23 mouse cellular contexts compared by ENCODE assay signal in the genomic region with DNA sequence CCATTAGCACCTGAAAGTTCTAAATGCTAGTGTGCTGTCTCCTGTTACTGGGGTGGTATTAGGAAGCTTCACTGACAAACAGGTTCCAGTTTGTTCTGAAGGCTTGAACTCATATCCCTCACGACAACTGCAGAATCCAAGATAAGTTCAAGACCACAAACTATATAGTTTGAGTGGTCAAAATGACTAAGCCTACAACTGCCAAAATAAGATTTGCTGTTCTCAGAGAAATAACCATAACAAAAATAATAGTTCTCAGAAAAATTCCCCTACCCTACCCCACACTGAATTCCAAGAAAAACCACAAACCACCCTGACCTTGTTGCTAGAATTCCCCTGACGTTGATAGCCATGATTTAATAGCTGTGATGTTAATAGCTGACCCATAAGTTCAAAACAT. TPM values are rescaled to one million over a fixed set of nuclear protein-coding genes. Genes with fewer than 3 reads are reported as not detected.
A peak's percentile ranks its signal among the peaks of the same experiment; 100 is the strongest.
DNase-seq lines count a peak whose midpoint lies in the region; ATAC-seq lines count a peak whose summit lies in the region.
"Had no signal": no experiment of that assay in that cellular context is flagged by ENCODE, and none has a peak within 500 bp of the region (broad histone marks: within the 10 kb centered on the region; RNA-seq: fewer than 3 reads in every experiment).

No protein-coding gene starts in this region.

- no peak overlapping the region for H3K4me3 ChIP-seq in lung, embryonic 15.5 days
- H3K4me3 ChIP-seq: embryonic facial prominence, embryonic 10.5 days; embryonic facial prominence, embryonic 13.5 days; erythroblast, embryonic 14.5 days; forebrain, embryonic 12.5 days; forebrain, embryonic 15.5 days; heart, adult 2 months; heart, embryonic 10.5 days; heart, embryonic 13.5 days; hindbrain, embryonic 12.5 days; hindbrain, embryonic 15.5 days had no signal

- no peaks in the 10 kb centered on the region for H3K27me3 ChIP-seq in lung, embryonic 15.5 days
- H3K27me3 ChIP-seq: embryonic facial prominence, embryonic 13.5 days; forebrain, embryonic 12.5 days; forebrain, embryonic 15.5 days; heart, embryonic 13.5 days; hindbrain, embryonic 12.5 days; hindbrain, embryonic 15.5 days; Patski had no signal

- H3K36me3 ChIP-seq in lung, embryonic 15.5 days = no peaks in the 10 kb centered on the region
- H3K36me3 ChIP-seq: embryonic facial prominence, embryonic 10.5 days; embryonic facial prominence, embryonic 13.5 days; forebrain, embryonic 12.5 days; forebrain, embryonic 15.5 days; heart, embryonic 10.5 days; heart, embryonic 13.5 days; hindbrain, embryonic 12.5 days; hindbrain, embryonic 15.5 days had no signal

- no peak overlapping the region for H3K9ac ChIP-seq in lung, embryonic 15.5 days
- H3K9ac ChIP-seq: embryonic facial prominence, embryonic 13.5 days; forebrain, embryonic 12.5 days; forebrain, embryonic 15.5 days; heart, embryonic 13.5 days; hindbrain, embryonic 12.5 days; hindbrain, embryonic 15.5 days had no signal

- no peak for ATAC-seq in lung, embryonic 15.5 days (ENCODE audit: borderline replicate concordance, extremely low read depth, low FRiP score, low TSS enrichment)
- ATAC-seq: forebrain, embryonic 15.5 days; Patski had no signal

- H3K4me1 ChIP-seq in lung, embryonic 15.5 days = no peaks in the 10 kb centered on the region
- H3K4me1 ChIP-seq: embryonic facial prominence, embryonic 10.5 days; embryonic facial prominence, embryonic 13.5 days; forebrain, embryonic 12.5 days; forebrain, embryonic 15.5 days; heart, embryonic 10.5 days; hindbrain, embryonic 12.5 days; hindbrain, embryonic 15.5 days had no signal

- no peaks in the 10 kb centered on the region for H3K9me3 ChIP-seq in lung, embryonic 15.5 days
- H3K9me3 ChIP-seq: embryonic facial prominence, embryonic 10.5 days; embryonic facial prominence, embryonic 13.5 days; forebrain, embryonic 12.5 days; forebrain, embryonic 15.5 days; heart, embryonic 10.5 days; heart, embryonic 13.5 days; hindbrain, embryonic 12.5 days; hindbrain, embryonic 15.5 days had no signal

- H3K27ac ChIP-seq in lung, embryonic 15.5 days = 0 out of 2 replicates have a peak overlapping the region, but pooled peaks have one; percentile 82
- H3K27ac ChIP-seq: embryonic facial prominence, embryonic 10.5 days; embryonic facial prominence, embryonic 13.5 days; forebrain, embryonic 12.5 days; forebrain, embryonic 15.5 days; heart, adult 2 months; heart, embryonic 10.5 days; heart, embryonic 13.5 days; hindbrain, embryonic 12.5 days; hindbrain, embryonic 15.5 days had no signal

- WGBS in lung, embryonic 15.5 days = 57% methylated on average over 2 of the region's 2 CpGs

- no peak for DNase-seq in lung, postnatal 25 days (ENCODE audit: low spot score)
- peak; percentile 49 for DNase-seq in 3T3-L1 (ENCODE audit: low read depth, low spot score)
- DNase-seq in 416B (ENCODE audit: low read depth) = peak; percentile 11
- DNase-seq in MEL-GATA-1-ER (ENCODE audit: extremely low read depth, low read depth) = peak; percentile 81
- no peak for DNase-seq in cerebellum, adult 11-12 months
- DNase-seq: B cell, adult 2 months; cerebellum, adult 8-10 months; cerebellum, postnatal 10 days; cerebellum, postnatal 36 days; embryo, embryonic 11 days; gastrocnemius, postnatal 25 days had no signal

- no peak overlapping the region for H3K4me2 ChIP-seq in lung, embryonic 15.5 days
- H3K4me2 ChIP-seq: embryonic facial prominence, embryonic 13.5 days; forebrain, embryonic 12.5 days; forebrain, embryonic 15.5 days; heart, embryonic 13.5 days; hindbrain, embryonic 12.5 days; hindbrain, embryonic 15.5 days had no signal

RNA-seq across cellular contexts. Expression of gene Zfp809, which starts 11.0 kb away (rescaled TPM):
- polyA plus RNA-seq in lung, embryonic 15.5 days (2015; fragmentation: Nextera tagmentation; extraction: Ambion mirVana) = 20.1 and 24.7 TPM in 2 replicates

RNA-seq across cellular contexts. Expression of gene Zfp872, which starts 26.7 kb away (rescaled TPM):
- 0.52 and 0.64 TPM in 2 replicates for polyA plus RNA-seq in lung, embryonic 15.5 days (2015; fragmentation: Nextera tagmentation; extraction: Ambion mirVana)
- polyA plus RNA-seq: erythroblast, embryonic 14.5 days; heart, adult 2 months; Patski had no signal

RNA-seq across cellular contexts. Expression of gene Zfp599, which starts 45.1 kb away (rescaled TPM):
- polyA plus RNA-seq in lung, embryonic 15.5 days (2015; fragmentation: Nextera tagmentation; extraction: Ambion mirVana) = 5.3 and 5.5 TPM in 2 replicates
- polyA plus RNA-seq: erythroblast, embryonic 14.5 days had no signal

RNA-seq across cellular contexts. Expression of gene Pigyl, which starts 57.9 kb away (rescaled TPM):
- 77.3 and 84.7 TPM in 2 replicates for polyA plus RNA-seq in lung, embryonic 15.5 days (2015; fragmentation: Nextera tagmentation; extraction: Ambion mirVana)

Comparison
In these comparisons a context has a peak if more than half of its experiments do, and no peak if none do; other contexts are left out.
1. DNase-seq: peak in 3T3-L1 (single experiment), 416B (single experiment) and MEL-GATA-1-ER (single experiment); none in lung, postnatal 25 days (single experiment) and cerebellum, adult 11-12 months (single experiment).